Mouse (Mus musculus): ENCODE data around the gene Zkscan2.

Gene Zkscan2

GRCm38 (mm10) chr7:123500239-123501219, at the start of gene Zkscan2:
Gene Zkscan2 (minus strand): TSS chr7:123500449.
- DNase-seq, result peak; percentile 93

- no peak for DNase-seq
Measured at GRCm38 (mm10) chr7:123529190-123529589, 28.9 kb upstream of the Zkscan2 start.

DNA sequence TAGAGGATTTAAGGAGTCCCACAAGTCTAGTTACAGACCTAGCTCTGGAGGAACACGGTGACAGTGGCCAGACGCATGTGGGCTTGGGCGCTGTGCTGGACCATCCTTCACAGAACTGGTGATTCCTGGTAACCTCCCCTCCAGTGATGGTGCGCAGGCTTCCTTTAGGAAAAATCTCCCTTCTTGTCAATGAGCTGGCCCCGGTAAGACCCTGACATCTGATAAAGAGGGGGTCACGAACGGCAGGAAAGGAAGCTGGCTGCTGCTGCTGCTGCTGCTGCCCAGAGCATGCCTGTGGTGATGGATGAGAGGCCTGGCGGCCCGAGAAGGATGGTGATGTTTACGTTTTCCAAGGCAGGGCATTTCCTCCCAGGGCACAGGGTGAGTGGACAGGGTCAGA, 25.5 kb upstream of the Zkscan2 start:
- no peak for DNase-seq

- DNase-seq, result peak; percentile 88
Measured at GRCm38 (mm10) chr7:123524218-123524861, 24.1 kb upstream of the Zkscan2 start.

- DNase-seq, result no peak
Measured at GRCm38 (mm10) chr7:123507946-123508345, 7.7 kb upstream of the Zkscan2 start.

DNA sequence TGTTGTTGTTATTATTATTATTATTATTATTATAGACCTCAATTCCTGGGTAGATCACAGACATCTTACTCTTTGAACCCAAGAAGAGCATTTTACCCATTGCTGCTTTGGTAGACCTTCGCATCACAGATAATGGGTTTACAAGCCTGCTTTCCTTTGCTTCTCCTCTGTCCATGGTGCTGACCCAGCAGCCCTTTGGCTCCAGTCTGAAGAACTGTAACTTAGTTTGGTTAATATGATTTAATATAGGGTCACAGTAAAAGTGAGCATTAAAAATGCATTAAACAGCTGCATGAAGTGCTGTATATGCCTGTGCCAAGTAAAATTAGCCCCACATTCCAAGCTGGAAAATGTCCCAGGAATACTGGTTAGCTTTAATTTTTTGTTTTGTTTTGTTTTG, 3.1 kb upstream of the Zkscan2 start:
- DNase-seq, result peak; percentile 88

GRCm38 (mm10) chr7:123499481-123500238, 589 bp downstream of the Zkscan2 start:
- no peak for DNase-seq

- peak; percentile 45 for DNase-seq
Measured at GRCm38 (mm10) chr7:123487703-123488102, 12.5 kb downstream of the Zkscan2 start.

GRCm38 (mm10) chr7:123467961-123468360, 32.3 kb downstream of the Zkscan2 start:
- DNase-seq, result no peak

- DNase-seq, result peak; percentile 88
Measured at GRCm38 (mm10) chr7:123465692-123466387, 34.4 kb downstream of the Zkscan2 start.

- no peak for DNase-seq
Measured at GRCm38 (mm10) chr7:123463569-123463968, 36.7 kb downstream of the Zkscan2 start.

- DNase-seq, result peak; percentile 72
Measured at GRCm38 (mm10) chr7:123462070-123462501, 38.2 kb downstream of the Zkscan2 start, which contains the start of gene Aqp8. Gene Aqp8 (plus strand): TSS chr7:123462291.

- no peak for DNase-seq
Measured at GRCm38 (mm10) chr7:123461316-123461715, 38.9 kb downstream of the Zkscan2 start.

DNA sequence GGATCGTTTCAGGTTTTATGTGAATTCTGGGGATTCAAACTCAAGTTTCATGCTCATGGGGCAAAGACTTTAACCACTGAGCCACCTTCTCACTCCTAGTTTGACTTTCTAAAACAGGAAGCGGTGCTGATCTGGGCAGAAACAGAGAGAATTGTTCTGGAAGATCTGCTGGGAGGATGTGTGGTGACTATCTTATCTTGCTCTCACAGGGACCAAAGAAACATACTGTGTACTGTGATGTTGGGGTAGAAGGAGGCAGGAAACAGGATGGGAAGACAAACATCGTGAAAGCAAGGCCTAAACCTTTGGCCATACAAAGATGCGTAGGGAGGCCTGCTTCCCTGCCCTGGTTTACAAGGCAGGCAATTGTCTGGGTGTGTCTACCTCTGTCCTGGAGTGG, 41.0 kb downstream of the Zkscan2 start:
- DNase-seq, result no peak

DNA sequence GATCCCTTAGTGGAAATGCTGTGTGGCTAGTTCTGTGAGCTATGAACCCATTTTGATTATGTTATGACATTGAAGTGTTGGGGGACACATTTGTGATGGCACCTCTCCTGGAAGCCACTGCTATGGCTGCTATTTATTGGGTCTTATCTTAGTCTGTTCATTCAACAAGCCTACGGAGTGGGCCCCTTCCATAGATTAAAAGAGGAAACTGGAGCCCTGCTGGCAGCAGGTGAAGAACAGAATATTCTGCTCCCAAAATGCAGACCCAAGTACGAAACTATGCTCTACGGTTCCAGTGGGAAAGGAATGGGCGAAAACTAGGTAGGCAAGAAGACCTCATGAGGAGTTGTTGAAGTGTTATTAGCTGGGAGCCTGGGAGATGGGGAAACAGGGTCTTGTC, 41.9 kb downstream of the Zkscan2 start:
- no peak for DNase-seq

DNA sequence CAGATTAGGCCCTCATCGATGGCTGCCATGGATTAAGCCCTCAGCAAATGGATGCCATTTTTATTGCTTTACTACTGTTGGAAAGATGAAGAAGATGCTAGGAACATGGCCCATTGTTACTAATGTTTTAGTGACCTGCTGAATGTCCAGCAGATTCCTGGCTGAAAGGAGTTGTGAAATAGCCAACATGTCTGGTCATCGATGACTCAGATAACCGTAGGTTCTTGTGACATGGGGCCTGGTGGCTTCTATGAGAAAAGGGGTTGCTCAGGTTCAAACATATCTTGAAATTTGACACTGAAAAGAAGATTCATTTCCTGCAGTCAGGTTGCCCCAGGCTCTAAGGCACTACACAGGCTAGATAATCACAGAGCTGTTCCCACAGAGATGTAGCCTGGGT, 45.2 kb downstream of the Zkscan2 start:
- DNase-seq, result no peak

DNA sequence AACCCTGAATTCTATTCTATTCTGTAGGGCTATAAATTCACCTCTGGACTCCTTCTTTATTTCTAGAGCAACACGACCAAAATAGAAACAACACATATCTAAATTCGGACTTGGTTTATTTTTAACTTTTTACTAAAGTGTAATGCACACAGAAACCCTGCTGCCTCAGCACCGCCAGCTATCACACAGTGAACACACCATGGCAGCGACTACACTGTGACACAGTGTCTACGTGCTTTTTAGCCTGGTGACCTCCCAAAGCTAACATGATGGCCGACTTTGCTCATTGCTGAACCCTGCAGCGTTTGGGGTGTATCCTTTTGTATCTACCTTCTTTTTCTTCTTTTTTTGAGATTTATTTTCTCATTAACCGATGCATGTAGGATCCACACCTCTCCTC, 47.2 kb downstream of the Zkscan2 start:
- no peak for DNase-seq

- no peak for DNase-seq
Measured at GRCm38 (mm10) chr7:123452551-123452950, 47.7 kb downstream of the Zkscan2 start.

DNA sequence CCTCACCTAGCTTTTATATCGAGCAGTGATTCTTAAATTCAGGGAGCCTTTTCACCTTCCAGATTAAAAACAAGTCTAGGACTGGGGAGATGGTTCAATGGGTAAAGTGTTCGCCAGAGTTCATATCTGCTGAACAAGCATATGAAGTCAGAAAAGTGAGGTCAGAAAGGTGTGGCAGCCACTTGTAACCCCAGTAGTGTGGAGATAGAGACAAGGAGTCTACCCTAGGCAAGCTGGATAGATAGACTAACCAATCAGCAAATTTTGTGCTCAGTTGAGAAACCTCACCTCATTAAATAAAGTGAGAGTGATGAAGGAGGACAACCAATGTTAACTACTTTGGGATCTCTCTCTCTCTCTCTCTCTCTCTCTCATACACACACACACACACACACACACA, 49.7 kb downstream of the Zkscan2 start:
- no peak for DNase-seq

GRCm38 (mm10) chr7:123449676-123450075, 50.6 kb downstream of the Zkscan2 start:
- DNase-seq, result no peak

- DNase-seq, result no peak
Measured at GRCm38 (mm10) chr7:123448794-123449193, 51.5 kb downstream of the Zkscan2 start.

DNA sequence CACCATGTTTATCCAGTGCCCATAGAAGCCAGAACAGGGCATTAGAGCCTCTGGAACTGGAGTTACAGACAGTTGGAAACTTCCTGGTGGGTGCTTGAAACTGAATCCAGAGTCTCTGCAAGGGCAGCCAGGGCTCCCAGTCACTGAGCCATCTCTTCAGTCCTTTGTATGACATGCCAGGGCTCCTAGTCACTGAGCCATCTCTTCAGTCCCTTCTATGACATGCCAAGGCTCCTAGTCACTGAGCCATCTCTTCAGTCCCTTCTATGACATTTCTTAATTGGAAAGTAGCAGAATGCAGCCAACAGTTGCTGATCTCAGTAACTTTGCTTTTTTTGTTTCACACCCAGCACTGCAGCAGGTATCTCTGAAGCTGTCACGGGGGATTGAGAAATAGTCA, 58.2 kb downstream of the Zkscan2 start:
- DNase-seq, result no peak

Measured in kidney, postnatal 10 days (tissue).